Mouse (Mus musculus): ENCODE results near the gene Plcb2. TPM values are rescaled to one million over a fixed set of nuclear protein-coding genes. Genes with fewer than 3 reads are reported as not detected.

The Plcb2 gene
- polyA plus RNA-seq, 1 experiment from 2014 or later, result 0.22 TPM

- H3K4me1 ChIP-seq (ENCODE audit: control insufficient read depth, insufficient read depth, low read length), result 0 out of 2 replicates have a peak, but pooled peaks cover 4% of the 10 kb centered on the region
- H3K27ac ChIP-seq (replicated peaks; ENCODE audit: low read depth, low read length), result no peak overlapping the region
- H3K36me3 ChIP-seq (replicated peaks; ENCODE audit: control insufficient read depth, insufficient read depth, low read depth, low read length), result no peaks in the 10 kb centered on the region
- H3K4me2 ChIP-seq (ENCODE audit: low read depth, low read length), result no peak overlapping the region
- H3K9ac ChIP-seq (replicated peaks; ENCODE audit: low read length), result no peak overlapping the region
- ATAC-seq (replicated peaks; ENCODE audit: insufficient number of reproducible peaks, low FRiP score, low TSS enrichment, low read depth) (no peak), DNase-seq (ENCODE audit: low spot score) (no peak)
- H3K4me3 ChIP-seq (ENCODE audit: low read depth, low read length), result no peak overlapping the region
- no peaks in the 10 kb centered on the region for H3K9me3 ChIP-seq (replicated peaks; ENCODE audit: control insufficient read depth, low read length)
- no peaks in the 10 kb centered on the region for H3K27me3 ChIP-seq (ENCODE audit: control insufficient read depth, insufficient read depth, low read length)
- 85% methylated on average over 15 of the region's 15 CpGs for WGBS
Observed at GRCm38 (mm10) chr2:118723693-118724486, 4.3 kb downstream of the Plcb2 start.

- Histone ChIP-seq H3K27me3 (ENCODE audit: control insufficient read depth, insufficient read depth, low read length) (peaks cover 11% of the 10 kb centered on the region), H3K36me3 (replicated peaks; ENCODE audit: control insufficient read depth, insufficient read depth, low read depth, low read length) (no peaks in the 10 kb centered on the region)
Observed at GRCm38 (mm10) chr2:118716677-118717076, 11.6 kb downstream of the Plcb2 start.

GRCm38 (mm10) chr2:118714230-118714629 is 14.0 kb downstream of the Plcb2 start:
- Histone ChIP-seq H3K27ac (replicated peaks; ENCODE audit: low read depth, low read length) (no peak overlapping the region), H3K9me3 (replicated peaks; ENCODE audit: control insufficient read depth, low read length) (no peaks in the 10 kb centered on the region), H3K4me1 (ENCODE audit: control insufficient read depth, insufficient read depth, low read length) (peaks cover 3% of the 10 kb centered on the region; the same call in 1 of the 2 replicates), H3K9ac (replicated peaks; ENCODE audit: low read length) (no peak overlapping the region), H3K4me3 (ENCODE audit: low read depth, low read length) (no peak overlapping the region), H3K36me3 (replicated peaks; ENCODE audit: control insufficient read depth, insufficient read depth, low read depth, low read length) (no peaks in the 10 kb centered on the region), H3K27me3 (ENCODE audit: control insufficient read depth, insufficient read depth, low read length) (peaks cover 33% of the 10 kb centered on the region), H3K4me2 (ENCODE audit: low read depth, low read length) (no peak overlapping the region)
- WGBS, result 48% methylated on average over 4 of the region's 4 CpGs
- DNase-seq (ENCODE audit: low spot score), result no peak
- ATAC-seq (replicated peaks; ENCODE audit: insufficient number of reproducible peaks, low FRiP score, low TSS enrichment, low read depth), result no peak

More at GRCm38 (mm10) chr2:118716677-118717076, 11.6 kb downstream of the Plcb2 start:
- Histone ChIP-seq H3K9me3 (replicated peaks; ENCODE audit: control insufficient read depth, low read length) (no peaks in the 10 kb centered on the region), H3K4me1 (ENCODE audit: control insufficient read depth, insufficient read depth, low read length) (no peaks in the 10 kb centered on the region), H3K4me3 (ENCODE audit: low read depth, low read length) (no peak overlapping the region), H3K27ac (replicated peaks; ENCODE audit: low read depth, low read length) (no peak overlapping the region), H3K9ac (replicated peaks; ENCODE audit: low read length) (no peak overlapping the region), H3K4me2 (ENCODE audit: low read depth, low read length) (no peak overlapping the region)
- WGBS, result 85% methylated on average over 5 of the region's 5 CpGs
- DNase-seq (ENCODE audit: low spot score) (no peak), ATAC-seq (replicated peaks; ENCODE audit: insufficient number of reproducible peaks, low FRiP score, low TSS enrichment, low read depth) (no peak)

- WGBS, result 93% methylated on average over 6 of the region's 6 CpGs
Observed at GRCm38 (mm10) chr2:118713631-118714030, 14.6 kb downstream of the Plcb2 start.

GRCm38 (mm10) chr2:118711038-118711494 is 17.2 kb downstream of the Plcb2 start:
- Histone ChIP-seq H3K4me2 (ENCODE audit: low read depth, low read length) (peak overlapping the region; percentile 62), H3K27ac (replicated peaks; ENCODE audit: low read depth, low read length) (no peak overlapping the region), H3K4me3 (ENCODE audit: low read depth, low read length) (peak overlapping the region; percentile 28), H3K4me1 (ENCODE audit: control insufficient read depth, insufficient read depth, low read length) (peaks cover 3% of the 10 kb centered on the region; the same call in 1 of the 2 replicates), H3K9me3 (replicated peaks; ENCODE audit: control insufficient read depth, low read length) (no peaks in the 10 kb centered on the region), H3K27me3 (ENCODE audit: control insufficient read depth, insufficient read depth, low read length) (peaks cover 60% of the 10 kb centered on the region), H3K9ac (replicated peaks; ENCODE audit: low read length) (peak overlapping the region; percentile 39), H3K36me3 (replicated peaks; ENCODE audit: control insufficient read depth, insufficient read depth, low read depth, low read length) (no peaks in the 10 kb centered on the region)
- WGBS, result under 1% methylated on average over 36 of the region's 36 CpGs
- ATAC-seq (replicated peaks; ENCODE audit: insufficient number of reproducible peaks, low FRiP score, low TSS enrichment, low read depth) (peak; percentile 74; the same call in 1 of the 2 replicates), DNase-seq (ENCODE audit: low spot score) (peak; percentile 72)

More at GRCm38 (mm10) chr2:118713631-118714030, 14.6 kb downstream of the Plcb2 start:
- Histone ChIP-seq H3K27ac (replicated peaks; ENCODE audit: low read depth, low read length) (no peak overlapping the region), H3K4me2 (ENCODE audit: low read depth, low read length) (no peak overlapping the region), H3K9me3 (replicated peaks; ENCODE audit: control insufficient read depth, low read length) (no peaks in the 10 kb centered on the region), H3K36me3 (replicated peaks; ENCODE audit: control insufficient read depth, insufficient read depth, low read depth, low read length) (no peaks in the 10 kb centered on the region), H3K27me3 (ENCODE audit: control insufficient read depth, insufficient read depth, low read length) (peaks cover 37% of the 10 kb centered on the region), H3K4me1 (ENCODE audit: control insufficient read depth, insufficient read depth, low read length) (peaks cover 3% of the 10 kb centered on the region; the same call in 1 of the 2 replicates), H3K9ac (replicated peaks; ENCODE audit: low read length) (no peak overlapping the region), H3K4me3 (ENCODE audit: low read depth, low read length) (no peak overlapping the region)
- ATAC-seq (replicated peaks; ENCODE audit: insufficient number of reproducible peaks, low FRiP score, low TSS enrichment, low read depth), result no peak
- DNase-seq (ENCODE audit: low spot score), result no peak

GRCm38 (mm10) chr2:118709655-118710221 is 18.5 kb downstream of the Plcb2 start:
- H3K27ac ChIP-seq (replicated peaks; ENCODE audit: low read depth, low read length), result no peak overlapping the region
- DNase-seq (ENCODE audit: low spot score) (no peak), ATAC-seq (replicated peaks; ENCODE audit: insufficient number of reproducible peaks, low FRiP score, low TSS enrichment, low read depth) (no peak)
- 27% methylated on average over 4 of the region's 4 CpGs for WGBS
- peaks cover 3% of the 10 kb centered on the region; the same call in 1 of the 2 replicates for H3K4me1 ChIP-seq (ENCODE audit: control insufficient read depth, insufficient read depth, low read length)
- H3K9me3 ChIP-seq (replicated peaks; ENCODE audit: control insufficient read depth, low read length), result no peaks in the 10 kb centered on the region
- H3K9ac ChIP-seq (replicated peaks; ENCODE audit: low read length), result no peak overlapping the region
- no peaks in the 10 kb centered on the region for H3K36me3 ChIP-seq (replicated peaks; ENCODE audit: control insufficient read depth, insufficient read depth, low read depth, low read length)
- H3K4me2 ChIP-seq (ENCODE audit: low read depth, low read length), result no peak overlapping the region
- H3K27me3 ChIP-seq (ENCODE audit: control insufficient read depth, insufficient read depth, low read length), result peaks cover 73% of the 10 kb centered on the region
- H3K4me3 ChIP-seq (ENCODE audit: low read depth, low read length), result no peak overlapping the region

- 73% methylated on average over 4 of the region's 4 CpGs for WGBS
- H3K4me1 ChIP-seq (ENCODE audit: control insufficient read depth, insufficient read depth, low read length), result peaks cover 8% of the 10 kb centered on the region
Observed at GRCm38 (mm10) chr2:118708472-118708871, 19.8 kb downstream of the Plcb2 start.

GRCm38 (mm10) chr2:118706436-118706835 is 21.8 kb downstream of the Plcb2 start:
- Histone ChIP-seq H3K4me2 (ENCODE audit: low read depth, low read length) (no peak overlapping the region), H3K27me3 (ENCODE audit: control insufficient read depth, insufficient read depth, low read length) (peaks cover 93% of the 10 kb centered on the region), H3K4me3 (ENCODE audit: low read depth, low read length) (no peak overlapping the region), H3K4me1 (ENCODE audit: control insufficient read depth, insufficient read depth, low read length) (peaks cover 12% of the 10 kb centered on the region), H3K36me3 (replicated peaks; ENCODE audit: control insufficient read depth, insufficient read depth, low read depth, low read length) (no peaks in the 10 kb centered on the region), H3K27ac (replicated peaks; ENCODE audit: low read depth, low read length) (no peak overlapping the region), H3K9me3 (replicated peaks; ENCODE audit: control insufficient read depth, low read length) (no peaks in the 10 kb centered on the region), H3K9ac (replicated peaks; ENCODE audit: low read length) (no peak overlapping the region)
- ATAC-seq (replicated peaks; ENCODE audit: insufficient number of reproducible peaks, low FRiP score, low TSS enrichment, low read depth), result no peak
- DNase-seq (ENCODE audit: low spot score), result no peak
- WGBS, result 3% methylated on average over 6 of the region's 6 CpGs

More at GRCm38 (mm10) chr2:118708472-118708871, 19.8 kb downstream of the Plcb2 start:
- ATAC-seq (replicated peaks; ENCODE audit: insufficient number of reproducible peaks, low FRiP score, low TSS enrichment, low read depth) (no peak), DNase-seq (ENCODE audit: low spot score) (no peak)
- peaks cover 86% of the 10 kb centered on the region for H3K27me3 ChIP-seq (ENCODE audit: control insufficient read depth, insufficient read depth, low read length)
- H3K36me3 ChIP-seq (replicated peaks; ENCODE audit: control insufficient read depth, insufficient read depth, low read depth, low read length), result no peaks in the 10 kb centered on the region
- H3K9ac ChIP-seq (replicated peaks; ENCODE audit: low read length), result no peak overlapping the region
- no peaks in the 10 kb centered on the region for H3K9me3 ChIP-seq (replicated peaks; ENCODE audit: control insufficient read depth, low read length)
- no peak overlapping the region for H3K27ac ChIP-seq (replicated peaks; ENCODE audit: low read depth, low read length)
- H3K4me2 ChIP-seq (ENCODE audit: low read depth, low read length), result no peak overlapping the region
- H3K4me3 ChIP-seq (ENCODE audit: low read depth, low read length), result no peak overlapping the region
